Mouse (Mus musculus): ENCODE measurements around the gene Tmem238.

Gene Tmem238

GRCm38 (mm10) chr7:4792278-4793212 lies 3.1 kb upstream of the Tmem238 start, which contains the start of gene Rpl28:
Rpl28 (plus strand) TSS chr7:4792874.
- DNase-seq (ENCODE audit: low spot score), result peak; percentile 84

- DNase-seq (ENCODE audit: low spot score), result no peak
These were observed 689 bp downstream of the Tmem238 start for GRCm38 (mm10) chr7:4788499-4789435.

- DNase-seq (ENCODE audit: low spot score), result no peak
These were observed 5.7 kb downstream of the Tmem238 start for GRCm38 (mm10) chr7:4783667-4784268.

GRCm38 (mm10) chr7:4782759-4783158 lies 6.7 kb downstream of the Tmem238 start, which contains the start of the genes Il11 and Tmem190:
Il11 (minus strand) TSS chr7:4782859.
Tmem190 (plus strand) TSS chr7:4782937.
- DNase-seq (ENCODE audit: low spot score), result no peak

GRCm38 (mm10) chr7:4782130-4782529 lies 7.3 kb downstream of the Tmem238 start:
- DNase-seq (ENCODE audit: low spot score), result no peak

- no peak for DNase-seq (ENCODE audit: low spot score)
These were observed 9.5 kb downstream of the Tmem238 start for GRCm38 (mm10) chr7:4779921-4780320.

GRCm38 (mm10) chr7:4777851-4778637 lies 11.4 kb downstream of the Tmem238 start:
- DNase-seq (ENCODE audit: low spot score), result no peak

- no peak for DNase-seq (ENCODE audit: low spot score)
These were observed 12.3 kb downstream of the Tmem238 start for GRCm38 (mm10) chr7:4776861-4777830.

- DNase-seq (ENCODE audit: low spot score), result no peak
These were observed 13.3 kb downstream of the Tmem238 start for GRCm38 (mm10) chr7:4776131-4776530.

- DNase-seq (ENCODE audit: low spot score), result no peak
These were observed 18.3 kb downstream of the Tmem238 start, which contains the start of gene Fam71e2 for GRCm38 (mm10) chr7:4771202-4771601. Fam71e2 (minus strand) TSS chr7:4771302.

- no peak for DNase-seq (ENCODE audit: low spot score)
These were observed 24.3 kb downstream of the Tmem238 start for GRCm38 (mm10) chr7:4764946-4765710.

- no peak for DNase-seq (ENCODE audit: low spot score)
These were observed 29.8 kb downstream of the Tmem238 start for GRCm38 (mm10) chr7:4759670-4760069.

- DNase-seq (ENCODE audit: low spot score), result no peak
These were observed 36.5 kb downstream of the Tmem238 start, which contains the start of gene Cox6b2 for GRCm38 (mm10) chr7:4752821-4753570. Cox6b2 (minus strand) TSS chr7:4753094.

- DNase-seq (ENCODE audit: low spot score), result no peak
These were observed 37.3 kb downstream of the Tmem238 start for GRCm38 (mm10) chr7:4751971-4752820.

- DNase-seq (ENCODE audit: low spot score), result no peak
These were observed 40.3 kb downstream of the Tmem238 start for GRCm38 (mm10) chr7:4749169-4749568.

- no peak for DNase-seq (ENCODE audit: low spot score)
These were observed 41.1 kb downstream of the Tmem238 start for GRCm38 (mm10) chr7:4748321-4748720.
